Mouse (Mus musculus) midbrain, embryonic 12.5 days (tissue): Measurements from ENCODE around the gene Itgav. TPM values are rescaled to one million over a fixed set of nuclear protein-coding genes. Genes with fewer than 3 reads are reported as not detected.

Source experiments
- ATAC-seq: fragments of 200-750 bp; cut with Nextera tagmentation; 2 replicates; pipeline ENCODE4 v1.8.0; 2017; ENCODE audit warnings: low read depth, moderate TSS enrichment, moderate library complexity; ENCODE audit not compliant: low FRiP score
- H3K27ac ChIP-seq: fragments of 300-500 bp; sonication (generic); replicated peaks from 2 replicates; pipeline ENCODE4 v1.5.1; 2016; ENCODE audit warnings: mild to moderate bottlenecking
- H3K27me3 ChIP-seq: fragments of 300-500 bp; sonication (generic); 2 replicates; pipeline ENCODE4 v1.6.1; 2016; ENCODE audit warnings: mild to moderate bottlenecking
- H3K36me3 ChIP-seq: fragments of 300-500 bp; sonication (generic); 2 replicates; pipeline ENCODE4 v1.6.1; 2016
- H3K4me1 ChIP-seq: fragments of 300-500 bp; sonication (generic); 2 replicates; pipeline ENCODE4 v1.6.1; 2016
- H3K4me2 ChIP-seq: fragments of 300-500 bp; sonication (generic); replicated peaks from 2 replicates; pipeline ENCODE4 v1.6.1; 2016; ENCODE audit warnings: mild to moderate bottlenecking, moderate library complexity
- H3K4me3 ChIP-seq: fragments of 300-500 bp; sonication (generic); 2 replicates; pipeline ENCODE4 v1.5.1; 2016; ENCODE audit warnings: mild to moderate bottlenecking
- H3K9ac ChIP-seq: fragments of 300-500 bp; sonication (generic); replicated peaks from 2 replicates; pipeline ENCODE4 v1.6.1; 2016; ENCODE audit warnings: mild to moderate bottlenecking, moderate library complexity
- H3K9me3 ChIP-seq: fragments of 300-500 bp; sonication (generic); 2 replicates; pipeline ENCODE4 v1.6.1; 2016; ENCODE audit warnings: mild to moderate bottlenecking
- WGBS: fragments of 180-500 bp; shearing (Covaris S2); methylation state at CpG from one replicate; pipeline ENCODE4 v1.1.7; 2016; 5-methylcytosine and 5-hydroxymethylcytosine counted together
- polyA plus RNA-seq: library from polyadenylated mRNA; unstranded; fragments of >200 nt; fragmentation: Nextera tagmentation; extraction: Ambion mirVana; gene quantifications from 2 replicates; pipeline ENCODE4 v1.2.1, GENCODE M21; 2016

Gene Itgav
- 36.1 and 42.2 TPM in 2 replicates for polyA plus RNA-seq

DNA sequence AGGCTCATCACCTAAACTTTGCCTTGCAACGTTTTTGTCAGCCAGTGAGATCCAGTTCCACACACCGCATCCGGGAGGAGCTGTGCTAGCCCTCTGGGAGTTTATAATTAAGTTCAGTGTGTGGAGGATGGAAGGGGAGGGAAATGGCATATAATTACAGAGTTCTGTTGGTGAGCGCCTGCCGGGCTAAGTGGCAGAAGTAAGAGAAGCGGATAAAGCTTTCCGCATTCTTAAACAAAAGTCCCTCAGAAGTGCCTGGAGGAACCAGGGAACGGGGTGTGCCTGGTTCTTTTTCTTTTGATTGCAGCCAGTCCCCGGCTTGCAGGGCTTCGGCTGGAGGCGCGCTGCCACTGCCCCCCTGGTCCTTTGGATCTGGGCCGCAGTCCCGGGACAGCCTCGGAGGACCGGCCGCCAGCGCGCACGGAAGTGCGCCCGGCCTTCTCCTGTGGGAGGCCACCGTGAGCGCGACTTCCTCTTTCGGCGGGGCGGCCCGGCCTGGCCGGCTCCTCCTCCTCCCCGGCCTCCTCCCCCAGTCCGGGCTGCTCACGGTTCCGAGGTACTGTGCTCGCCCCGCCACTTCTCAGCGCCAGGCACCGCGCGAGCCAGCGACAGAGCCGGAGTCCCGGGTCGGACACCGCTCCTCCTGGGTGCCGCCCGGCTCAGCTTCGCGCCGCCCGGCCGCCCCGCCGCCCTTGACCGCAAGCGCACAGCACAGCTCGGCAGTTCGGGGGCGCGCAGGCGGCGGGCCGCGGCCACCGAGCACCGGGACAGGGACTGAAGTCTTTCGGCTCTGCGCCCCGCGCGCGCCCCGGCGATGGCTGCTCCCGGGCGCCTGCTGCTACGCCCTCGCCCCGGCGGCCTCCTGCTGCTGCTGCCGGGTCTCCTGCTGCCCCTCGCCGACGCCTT, at the start of gene Itgav:
Gene Itgav, plus strand, starts transcription at position 477 of the 906 bp plus-strand sequence.
- peak within 1 kb of the TSS; percentile 87 for H3K4me3 ChIP-seq
- ATAC-seq: peak; percentile 96
- H3K27ac ChIP-seq: peak within 1 kb of the TSS; percentile 87
- H3K27me3 ChIP-seq: no peaks in the 10 kb centered on the region
- H3K4me2 ChIP-seq: peak within 1 kb of the TSS; percentile 86
- H3K36me3 ChIP-seq: no peaks in the 10 kb centered on the region
- WGBS: under 1% methylated on average over 84 of the region's 84 CpGs
- no peaks in the 10 kb centered on the region for H3K9me3 ChIP-seq
- H3K9ac ChIP-seq: peak within 1 kb of the TSS; percentile 79
- H3K4me1 ChIP-seq: peaks cover 7% of the 10 kb centered on the region; the same call in 1 of the 2 replicates

- H3K36me3 ChIP-seq: peaks cover 10% of the 10 kb centered on the region; the same call in 1 of the 2 replicates
- no peak overlapping the region for H3K4me3 ChIP-seq
- H3K27ac ChIP-seq: no peak overlapping the region
- H3K27me3 ChIP-seq: no peaks in the 10 kb centered on the region
- no peak for ATAC-seq
- H3K9me3 ChIP-seq: no peaks in the 10 kb centered on the region
- H3K4me1 ChIP-seq: no peaks in the 10 kb centered on the region
- no peak overlapping the region for H3K9ac ChIP-seq
- no peak overlapping the region for H3K4me2 ChIP-seq
- WGBS: 73% methylated on average over 7 of the region's 7 CpGs
These were observed 49.8 kb upstream of the Itgav start for GRCm38 (mm10) chr2:83674421-83674820.

DNA sequence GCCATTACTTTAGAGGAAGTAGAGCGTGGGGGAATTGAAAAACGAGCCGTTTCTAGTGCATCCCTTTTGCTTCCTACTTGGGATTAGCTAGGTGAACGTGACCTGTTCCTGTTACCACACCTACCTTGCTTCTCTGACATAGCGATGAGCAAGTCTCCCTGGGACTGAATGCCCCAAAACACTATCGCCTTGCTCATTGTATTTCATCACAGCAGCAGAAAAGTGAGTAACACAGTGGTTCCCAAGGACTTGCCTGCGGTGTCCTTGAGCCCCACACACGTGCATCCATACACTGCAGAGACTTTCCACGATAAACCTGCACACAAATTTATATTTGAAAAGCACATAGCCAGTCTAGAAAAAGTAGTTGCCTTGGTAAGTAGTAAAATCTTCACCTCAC, 49.3 kb upstream of the Itgav start:
- Histone ChIP-seq H3K9me3 (no peaks in the 10 kb centered on the region), H3K36me3 (peaks cover 10% of the 10 kb centered on the region; the same call in 1 of the 2 replicates), H3K4me1 (no peaks in the 10 kb centered on the region), H3K4me2 (no peak overlapping the region), H3K9ac (no peak overlapping the region), H3K4me3 (no peak overlapping the region), H3K27ac (no peak overlapping the region), H3K27me3 (no peaks in the 10 kb centered on the region)
- 95% methylated on average over 9 of the region's 9 CpGs for WGBS
- no peak for ATAC-seq

DNA sequence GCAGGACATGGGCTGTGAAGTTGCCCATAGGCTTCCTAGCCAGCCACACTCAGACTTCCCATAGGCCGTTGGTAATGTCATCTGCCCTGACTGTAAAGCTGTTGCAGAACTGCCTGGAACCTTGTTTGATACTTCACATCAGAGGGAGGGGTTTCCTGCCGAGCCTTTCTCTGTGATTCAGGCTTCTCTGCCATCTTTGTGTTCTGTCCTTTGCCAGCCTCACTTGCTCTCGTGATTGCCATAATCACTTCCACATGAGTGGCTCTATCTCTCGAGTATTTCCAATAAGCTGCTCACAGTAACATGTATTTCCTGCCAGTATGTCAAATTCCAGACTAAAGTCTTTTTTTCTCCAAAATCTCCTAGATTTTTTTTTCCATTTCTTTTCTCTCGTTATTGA, 48.5 kb upstream of the Itgav start:
- Histone ChIP-seq H3K27me3 (no peaks in the 10 kb centered on the region), H3K27ac (no peak overlapping the region), H3K4me1 (no peaks in the 10 kb centered on the region), H3K36me3 (peaks cover 10% of the 10 kb centered on the region; the same call in 1 of the 2 replicates), H3K9ac (no peak overlapping the region), H3K4me2 (no peak overlapping the region), H3K9me3 (no peaks in the 10 kb centered on the region), H3K4me3 (no peak overlapping the region)
- WGBS: 62% methylated on average over 5 of the region's 5 CpGs
- no peak for ATAC-seq

- H3K9ac ChIP-seq: no peak overlapping the region
- H3K36me3 ChIP-seq: peaks cover 10% of the 10 kb centered on the region; the same call in 1 of the 2 replicates
- no peaks in the 10 kb centered on the region for H3K27me3 ChIP-seq
- H3K4me1 ChIP-seq: no peaks in the 10 kb centered on the region
- H3K4me2 ChIP-seq: no peak overlapping the region
- ATAC-seq: no peak
- H3K27ac ChIP-seq: no peak overlapping the region
- 89% methylated on average over 4 of the region's 4 CpGs for WGBS
- H3K9me3 ChIP-seq: no peaks in the 10 kb centered on the region
- no peak overlapping the region for H3K4me3 ChIP-seq
These were observed 47.8 kb upstream of the Itgav start for GRCm38 (mm10) chr2:83676226-83676870.

- Histone ChIP-seq H3K36me3 (no peaks in the 10 kb centered on the region), H3K9ac (no peak overlapping the region), H3K27ac (no peak overlapping the region), H3K9me3 (no peaks in the 10 kb centered on the region), H3K4me3 (no peak overlapping the region), H3K27me3 (no peaks in the 10 kb centered on the region), H3K4me1 (no peaks in the 10 kb centered on the region), H3K4me2 (no peak overlapping the region)
- ATAC-seq: no peak
- whole genome bisulfite sequencing: 93% methylated on average over 8 of the region's 8 CpGs
These were observed 42.9 kb upstream of the Itgav start for GRCm38 (mm10) chr2:83681332-83681731.

DNA sequence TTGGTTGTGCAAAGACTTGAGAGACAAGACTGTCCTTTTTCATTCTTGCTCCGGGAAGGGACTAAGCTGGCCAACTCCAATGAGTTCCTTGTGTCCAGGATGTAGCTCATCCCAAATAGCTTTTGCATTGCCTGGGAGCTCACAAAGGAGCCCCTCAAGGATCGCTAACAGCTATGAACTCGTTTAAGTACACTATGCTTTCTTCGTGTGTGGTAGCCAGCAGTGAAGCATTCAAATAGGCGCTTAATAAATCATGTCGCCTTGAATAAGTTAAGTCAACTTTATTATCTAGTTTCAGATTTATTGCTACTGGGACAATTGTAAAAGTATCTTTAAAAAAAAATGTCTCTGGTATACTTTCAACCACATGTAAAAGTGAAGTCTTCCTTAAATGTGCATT, 42.4 kb upstream of the Itgav start:
- Histone ChIP-seq H3K4me1 (no peaks in the 10 kb centered on the region), H3K4me2 (no peak overlapping the region), H3K4me3 (no peak overlapping the region), H3K27ac (no peak overlapping the region), H3K9ac (no peak overlapping the region), H3K36me3 (no peaks in the 10 kb centered on the region), H3K9me3 (no peaks in the 10 kb centered on the region), H3K27me3 (no peaks in the 10 kb centered on the region)
- no peak for ATAC-seq
- WGBS: 90% methylated on average over 6 of the region's 6 CpGs

- ATAC-seq: no peak
These were observed 41.9 kb upstream of the Itgav start for GRCm38 (mm10) chr2:83682282-83682681.

DNA sequence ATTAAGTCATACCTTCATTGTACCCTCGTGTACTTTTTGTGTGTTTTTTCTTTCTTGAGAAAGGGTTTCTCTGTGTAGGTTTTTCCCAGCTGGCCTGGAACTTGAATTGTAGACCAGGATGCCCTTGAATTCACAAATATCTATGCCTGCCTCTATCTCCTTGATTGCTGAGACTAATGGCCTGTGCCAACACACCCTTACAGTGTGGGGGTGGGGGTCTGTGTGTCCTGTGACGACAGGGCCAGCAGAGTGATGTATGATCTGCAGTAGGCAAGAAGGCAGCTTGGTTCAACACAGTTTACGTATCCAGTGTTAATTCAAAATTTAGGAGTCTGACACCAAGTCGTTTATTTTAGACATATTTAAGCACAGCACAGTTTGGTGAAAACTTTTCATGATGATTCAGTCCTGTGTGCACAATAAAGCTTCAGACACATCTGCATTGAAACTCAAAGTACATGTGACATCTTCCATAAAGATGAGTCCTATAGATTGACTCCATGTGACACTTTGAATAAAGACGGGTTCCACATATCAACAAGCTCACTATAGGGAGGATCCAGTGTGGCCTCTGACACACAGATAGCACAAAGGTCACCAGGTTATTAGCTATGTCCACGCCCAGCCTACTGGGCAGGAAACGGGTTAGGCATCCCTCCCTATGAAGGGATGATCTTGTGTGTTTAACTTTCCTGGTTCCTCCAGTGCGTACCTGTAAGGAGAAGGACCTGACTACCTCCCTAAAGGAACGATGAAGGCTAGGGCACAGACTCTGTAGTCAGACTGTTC, 40.3 kb upstream of the Itgav start:
- Histone ChIP-seq H3K9ac (no peak overlapping the region), H3K4me1 (no peaks in the 10 kb centered on the region), H3K27ac (no peak overlapping the region), H3K4me3 (no peak overlapping the region), H3K9me3 (no peaks in the 10 kb centered on the region), H3K4me2 (no peak overlapping the region), H3K27me3 (no peaks in the 10 kb centered on the region), H3K36me3 (no peaks in the 10 kb centered on the region)
- 88% methylated on average over 9 of the region's 9 CpGs for WGBS
- ATAC-seq: no peak

More at GRCm38 (mm10) chr2:83682282-83682681, 41.9 kb upstream of the Itgav start:
- Histone ChIP-seq H3K4me3 (no peak overlapping the region), H3K4me2 (no peak overlapping the region), H3K27ac (no peak overlapping the region), H3K9me3 (no peaks in the 10 kb centered on the region), H3K9ac (no peak overlapping the region), H3K4me1 (no peaks in the 10 kb centered on the region), H3K27me3 (no peaks in the 10 kb centered on the region), H3K36me3 (no peaks in the 10 kb centered on the region)
- WGBS: 93% methylated on average over 8 of the region's 8 CpGs

DNA sequence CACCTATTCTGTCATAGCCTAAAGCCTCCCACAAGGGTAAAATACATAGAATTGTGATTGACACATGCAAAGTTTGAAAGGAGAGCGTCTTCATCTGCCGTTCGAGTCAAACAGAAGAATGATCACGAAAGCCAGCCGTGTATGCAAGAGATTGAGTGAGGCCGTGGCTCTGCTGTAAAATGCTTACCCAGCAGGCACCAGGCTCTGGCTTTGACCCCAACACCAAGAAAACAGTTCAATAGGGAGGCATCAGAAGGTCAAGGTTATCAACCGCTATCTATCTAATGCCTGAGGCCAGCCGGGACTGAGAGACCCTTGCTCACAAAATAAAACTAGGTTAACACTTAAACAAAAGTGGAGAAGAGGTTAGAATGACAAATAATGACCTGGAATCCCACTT, 39.5 kb upstream of the Itgav start:
- H3K4me3 ChIP-seq: no peak overlapping the region
- H3K36me3 ChIP-seq: no peaks in the 10 kb centered on the region
- H3K27me3 ChIP-seq: no peaks in the 10 kb centered on the region
- no peak overlapping the region for H3K27ac ChIP-seq
- 85% methylated on average over 8 of the region's 8 CpGs for WGBS
- no peak overlapping the region for H3K4me2 ChIP-seq
- no peaks in the 10 kb centered on the region for H3K4me1 ChIP-seq
- ATAC-seq: no peak
- no peaks in the 10 kb centered on the region for H3K9me3 ChIP-seq
- no peak overlapping the region for H3K9ac ChIP-seq

DNA sequence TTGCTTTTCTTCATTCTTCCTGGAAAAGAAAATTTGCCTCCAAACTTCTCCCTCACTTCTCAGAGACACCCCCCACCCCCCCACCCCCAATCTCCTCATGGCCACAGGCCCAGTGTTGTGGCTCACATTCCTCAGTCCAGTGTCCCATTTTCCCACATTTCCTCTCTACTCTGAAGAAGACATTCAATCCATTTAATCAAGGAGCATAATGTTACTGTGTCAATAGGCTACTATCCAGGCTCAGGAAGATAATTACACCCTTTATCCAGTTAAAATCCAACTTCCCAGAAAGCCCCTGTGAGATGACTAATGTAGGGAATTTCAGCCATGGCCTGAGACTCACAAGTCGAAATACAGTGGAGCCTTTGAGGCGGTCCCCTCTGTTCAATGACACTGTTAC, 33.8 kb upstream of the Itgav start:
- ATAC-seq: no peak
- Histone ChIP-seq H3K4me1 (0 out of 2 replicates have a peak, but pooled peaks cover 9% of the 10 kb centered on the region), H3K36me3 (no peaks in the 10 kb centered on the region), H3K4me2 (no peak overlapping the region), H3K27ac (no peak overlapping the region), H3K9me3 (no peaks in the 10 kb centered on the region), H3K4me3 (no peak overlapping the region), H3K9ac (no peak overlapping the region), H3K27me3 (no peaks in the 10 kb centered on the region)
- WGBS: 85% methylated on average over 2 of the region's 2 CpGs
